Mouse (Mus musculus): ENCODE measurements around the gene Entpd6. TPM values are rescaled to one million over a fixed set of nuclear protein-coding genes. Genes with fewer than 3 reads are reported as not detected.

Entpd6 gene
- polyA plus RNA-seq (2014; fragmentation: Nextera tagmentation; extraction: Ambion mirVana): 28.0 and 30.5 TPM in 2 replicates

DNA sequence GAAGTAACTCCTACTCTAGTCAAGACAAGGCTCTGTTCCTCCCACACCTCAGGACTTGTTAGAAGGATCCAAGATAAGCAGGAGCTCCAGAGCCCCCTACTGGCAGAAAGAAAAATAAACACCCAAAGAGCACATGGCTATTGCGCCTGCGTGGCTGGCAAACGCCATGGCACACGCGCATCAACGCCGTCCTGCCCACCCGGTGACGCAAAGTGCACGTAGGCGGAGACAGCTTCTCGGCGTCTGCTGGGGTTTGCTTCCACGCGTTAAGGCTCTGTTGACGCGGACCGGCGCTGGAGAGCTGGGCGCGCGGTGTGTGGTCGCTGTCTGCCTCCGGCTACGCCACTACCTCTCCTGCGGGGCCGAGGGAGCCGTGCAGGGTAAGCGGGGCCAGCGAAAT is at the start of gene Entpd6:
TSS of gene Entpd6 (plus strand) at position 189 of the 400 bp plus-strand sequence.
- DNase-seq (ENCODE audit: low spot score) (peak; percentile 94), ATAC-seq (replicated peaks; ENCODE audit: low FRiP score, low TSS enrichment, low read depth) (peak; percentile 96)
- WGBS: 0% methylated on average over 30 of the region's 30 CpGs
- H3K4me3 ChIP-seq (ENCODE audit: low read depth, low read length): peak within 1 kb of the TSS; percentile 67
- no peaks in the 10 kb centered on the region for H3K9me3 ChIP-seq (ENCODE audit: control insufficient read depth, low read length)
- H3K27ac ChIP-seq (ENCODE audit: low read depth): peak within 1 kb of the TSS; percentile 79
- H3K4me1 ChIP-seq (replicated peaks; ENCODE audit: control insufficient read depth, insufficient read depth, low read length): peaks cover 12% of the 10 kb centered on the region
- H3K4me2 ChIP-seq (ENCODE audit: low read length): peak within 1 kb of the TSS; percentile 94
- no peaks in the 10 kb centered on the region for H3K27me3 ChIP-seq (replicated peaks; ENCODE audit: control insufficient read depth, insufficient read depth, low read length)
- peaks cover 10% of the 10 kb centered on the region; the same call in 1 of the 2 replicates for H3K36me3 ChIP-seq (ENCODE audit: control insufficient read depth, insufficient read depth, low read length)
- peak within 1 kb of the TSS; percentile 73 for H3K9ac ChIP-seq (ENCODE audit: low read length)

DNA sequence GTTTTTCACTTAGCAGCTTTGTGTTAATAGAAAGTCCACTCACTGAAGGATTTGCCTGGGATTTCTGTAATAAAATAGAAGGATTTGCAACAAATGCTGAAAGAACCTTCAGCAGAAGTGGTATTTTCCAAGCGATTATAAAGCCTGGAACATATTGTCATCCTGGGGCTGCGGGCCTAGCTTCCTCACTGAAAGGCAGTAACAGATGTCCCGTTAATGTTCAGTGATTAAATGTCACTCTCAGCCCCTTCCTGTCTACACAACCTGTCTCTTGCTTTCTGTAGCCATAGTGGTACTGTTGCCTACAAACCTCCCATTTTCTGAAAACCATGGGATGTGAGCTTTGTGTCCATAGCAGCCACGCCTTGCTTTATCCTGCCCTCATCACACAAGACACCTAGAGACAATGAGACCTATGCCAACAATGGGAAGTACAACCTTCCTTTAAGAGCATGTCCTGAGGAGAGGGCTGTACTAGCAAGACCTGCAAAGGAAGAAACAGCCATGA is 36.6 kb upstream of the Entpd6 start:
- no peaks in the 10 kb centered on the region for H3K4me1 ChIP-seq (replicated peaks; ENCODE audit: control insufficient read depth, insufficient read depth, low read length)
- no peak for DNase-seq (ENCODE audit: low spot score)
- 76% methylated on average over 4 of the region's 4 CpGs for WGBS

GRCm38 (mm10) chr2:150735756-150736576 is 12.9 kb upstream of the Entpd6 start:
- Histone ChIP-seq H3K27ac (ENCODE audit: low read depth) (no peak overlapping the region), H3K4me1 (replicated peaks; ENCODE audit: control insufficient read depth, insufficient read depth, low read length) (no peaks in the 10 kb centered on the region), H3K27me3 (replicated peaks; ENCODE audit: control insufficient read depth, insufficient read depth, low read length) (no peaks in the 10 kb centered on the region), H3K4me2 (ENCODE audit: low read length) (no peak overlapping the region), H3K9ac (ENCODE audit: low read length) (no peak overlapping the region), H3K36me3 (ENCODE audit: control insufficient read depth, insufficient read depth, low read length) (no peaks in the 10 kb centered on the region), H3K9me3 (ENCODE audit: control insufficient read depth, low read length) (no peaks in the 10 kb centered on the region), H3K4me3 (ENCODE audit: low read depth, low read length) (no peak overlapping the region)
- DNase-seq (ENCODE audit: low spot score): no peak
- WGBS: 70% methylated on average over 11 of the region's 11 CpGs
- no peak for ATAC-seq (replicated peaks; ENCODE audit: low FRiP score, low TSS enrichment, low read depth)

More for the DNA sequence above, 36.6 kb upstream of the Entpd6 start:
- Histone ChIP-seq H3K4me2 (ENCODE audit: low read length) (no peak overlapping the region), H3K4me3 (ENCODE audit: low read depth, low read length) (no peak overlapping the region), H3K9me3 (ENCODE audit: control insufficient read depth, low read length) (no peaks in the 10 kb centered on the region), H3K9ac (ENCODE audit: low read length) (no peak overlapping the region), H3K36me3 (ENCODE audit: control insufficient read depth, insufficient read depth, low read length) (no peaks in the 10 kb centered on the region), H3K27ac (ENCODE audit: low read depth) (no peak overlapping the region), H3K27me3 (replicated peaks; ENCODE audit: control insufficient read depth, insufficient read depth, low read length) (no peaks in the 10 kb centered on the region)
- ATAC-seq (replicated peaks; ENCODE audit: low FRiP score, low TSS enrichment, low read depth): no peak

DNA sequence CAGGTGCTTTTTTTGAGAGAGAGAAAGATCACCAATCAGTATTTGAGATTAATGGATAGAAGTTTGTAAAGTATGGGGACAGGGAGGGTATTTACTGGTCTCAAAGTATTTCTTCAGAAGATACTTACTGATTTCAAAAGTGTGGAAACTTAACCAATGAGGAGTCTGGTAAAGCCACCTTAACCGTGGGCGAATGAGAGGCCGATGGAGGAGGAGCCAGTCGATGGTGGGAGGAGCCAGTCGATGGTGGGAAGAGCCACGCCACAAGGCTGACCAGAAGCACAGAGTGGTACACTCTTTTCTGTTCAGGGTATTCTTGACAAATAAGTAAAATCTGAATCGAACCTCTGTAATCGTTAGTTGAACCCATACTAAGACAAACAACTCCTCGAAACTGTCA is 11.0 kb upstream of the Entpd6 start:
- H3K36me3 ChIP-seq (ENCODE audit: control insufficient read depth, insufficient read depth, low read length): no peaks in the 10 kb centered on the region
- 71% methylated on average over 9 of the region's 9 CpGs for WGBS
- no peak overlapping the region for H3K27ac ChIP-seq (ENCODE audit: low read depth)
- no peaks in the 10 kb centered on the region for H3K4me1 ChIP-seq (replicated peaks; ENCODE audit: control insufficient read depth, insufficient read depth, low read length)
- no peak overlapping the region for H3K4me2 ChIP-seq (ENCODE audit: low read length)
- H3K9me3 ChIP-seq (ENCODE audit: control insufficient read depth, low read length): no peaks in the 10 kb centered on the region
- DNase-seq (ENCODE audit: low spot score): no peak
- no peaks in the 10 kb centered on the region for H3K27me3 ChIP-seq (replicated peaks; ENCODE audit: control insufficient read depth, insufficient read depth, low read length)
- ATAC-seq (replicated peaks; ENCODE audit: low FRiP score, low TSS enrichment, low read depth): no peak
- no peak overlapping the region for H3K4me3 ChIP-seq (ENCODE audit: low read depth, low read length)
- no peak overlapping the region for H3K9ac ChIP-seq (ENCODE audit: low read length)

GRCm38 (mm10) chr2:150740145-150740841 is 8.5 kb upstream of the Entpd6 start:
- Histone ChIP-seq H3K9me3 (ENCODE audit: control insufficient read depth, low read length) (no peaks in the 10 kb centered on the region), H3K36me3 (ENCODE audit: control insufficient read depth, insufficient read depth, low read length) (no peaks in the 10 kb centered on the region), H3K27ac (ENCODE audit: low read depth) (no peak overlapping the region), H3K4me1 (replicated peaks; ENCODE audit: control insufficient read depth, insufficient read depth, low read length) (no peaks in the 10 kb centered on the region), H3K4me3 (ENCODE audit: low read depth, low read length) (no peak overlapping the region), H3K4me2 (ENCODE audit: low read length) (no peak overlapping the region), H3K9ac (ENCODE audit: low read length) (no peak overlapping the region), H3K27me3 (replicated peaks; ENCODE audit: control insufficient read depth, insufficient read depth, low read length) (no peaks in the 10 kb centered on the region)
- ATAC-seq (replicated peaks; ENCODE audit: low FRiP score, low TSS enrichment, low read depth): no peak
- DNase-seq (ENCODE audit: low spot score): no peak
- 53% methylated on average over 10 of the region's 10 CpGs for WGBS

- no peak for DNase-seq (ENCODE audit: low spot score)
- WGBS: 62% methylated on average over 4 of the region's 4 CpGs
Observed at GRCm38 (mm10) chr2:150741405-150741804, 7.4 kb upstream of the Entpd6 start.

DNA sequence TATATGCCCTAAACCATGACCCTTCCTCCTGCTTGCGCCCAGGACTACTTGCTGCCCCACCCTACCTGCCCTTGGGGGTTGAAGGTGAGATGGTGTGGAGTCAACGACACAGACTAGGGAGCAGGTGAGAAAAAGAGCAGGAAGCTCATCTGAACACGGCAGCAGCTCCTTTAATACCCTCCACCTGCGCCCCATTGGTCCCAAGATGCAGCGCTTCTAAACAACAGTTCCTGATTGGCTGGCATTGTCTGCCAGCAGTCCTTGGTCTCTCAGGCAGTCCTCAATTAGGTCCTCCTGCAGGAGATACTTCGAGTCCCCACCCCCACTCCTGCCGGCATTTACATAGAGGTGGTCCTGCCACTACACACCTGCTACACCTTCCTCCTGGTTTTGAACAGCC is 3.8 kb upstream of the Entpd6 start:
- no peaks in the 10 kb centered on the region for H3K9me3 ChIP-seq (ENCODE audit: control insufficient read depth, low read length)
- H3K36me3 ChIP-seq (ENCODE audit: control insufficient read depth, insufficient read depth, low read length): no peaks in the 10 kb centered on the region
- no peak for ATAC-seq (replicated peaks; ENCODE audit: low FRiP score, low TSS enrichment, low read depth)
- WGBS: 75% methylated on average over 7 of the region's 7 CpGs
- DNase-seq (ENCODE audit: low spot score): no peak
- no peak overlapping the region for H3K4me2 ChIP-seq (ENCODE audit: low read length)
- no peak overlapping the region for H3K4me3 ChIP-seq (ENCODE audit: low read depth, low read length)
- H3K4me1 ChIP-seq (replicated peaks; ENCODE audit: control insufficient read depth, insufficient read depth, low read length): peaks cover 7% of the 10 kb centered on the region
- no peak overlapping the region for H3K9ac ChIP-seq (ENCODE audit: low read length)
- no peaks in the 10 kb centered on the region for H3K27me3 ChIP-seq (replicated peaks; ENCODE audit: control insufficient read depth, insufficient read depth, low read length)
- no peak overlapping the region for H3K27ac ChIP-seq (ENCODE audit: low read depth)

More at GRCm38 (mm10) chr2:150741405-150741804, 7.4 kb upstream of the Entpd6 start:
- Histone ChIP-seq H3K4me1 (replicated peaks; ENCODE audit: control insufficient read depth, insufficient read depth, low read length) (no peaks in the 10 kb centered on the region), H3K9ac (ENCODE audit: low read length) (no peak overlapping the region), H3K27me3 (replicated peaks; ENCODE audit: control insufficient read depth, insufficient read depth, low read length) (no peaks in the 10 kb centered on the region), H3K27ac (ENCODE audit: low read depth) (no peak overlapping the region), H3K36me3 (ENCODE audit: control insufficient read depth, insufficient read depth, low read length) (no peaks in the 10 kb centered on the region), H3K9me3 (ENCODE audit: control insufficient read depth, low read length) (no peaks in the 10 kb centered on the region), H3K4me2 (ENCODE audit: low read length) (no peak overlapping the region), H3K4me3 (ENCODE audit: low read depth, low read length) (no peak overlapping the region)
- no peak for ATAC-seq (replicated peaks; ENCODE audit: low FRiP score, low TSS enrichment, low read depth)

- peak overlapping the region; percentile 94 for H3K4me2 ChIP-seq (ENCODE audit: low read length)
- ATAC-seq (replicated peaks; ENCODE audit: low FRiP score, low TSS enrichment, low read depth) (peak; percentile 81), DNase-seq (ENCODE audit: low spot score) (no peak)
- WGBS: under 1% methylated on average over 24 of the region's 24 CpGs
- no peaks in the 10 kb centered on the region for H3K27me3 ChIP-seq (replicated peaks; ENCODE audit: control insufficient read depth, insufficient read depth, low read length)
- H3K4me1 ChIP-seq (replicated peaks; ENCODE audit: control insufficient read depth, insufficient read depth, low read length): peaks cover 12% of the 10 kb centered on the region
- H3K9ac ChIP-seq (ENCODE audit: low read length): peak overlapping the region; percentile 73
- H3K9me3 ChIP-seq (ENCODE audit: control insufficient read depth, low read length): no peaks in the 10 kb centered on the region
- peak overlapping the region; percentile 79 for H3K27ac ChIP-seq (ENCODE audit: low read depth)
- H3K4me3 ChIP-seq (ENCODE audit: low read depth, low read length): peak overlapping the region; percentile 67
- H3K36me3 ChIP-seq (ENCODE audit: control insufficient read depth, insufficient read depth, low read length): peaks cover 10% of the 10 kb centered on the region; the same call in 1 of the 2 replicates
Observed at GRCm38 (mm10) chr2:150749283-150749682, 441 bp downstream of the Entpd6 start.
